Mouse (Mus musculus): ENCODE results near the gene Ccr8. TPM values are rescaled to one million over a fixed set of nuclear protein-coding genes. Genes with fewer than 3 reads are reported as not detected.
A peak's percentile ranks its signal among the peaks of the same experiment; 100 is the strongest.
"Not testable (repeated sequence)": the region's sequence is repeated elsewhere in the genome, so short reads cannot be mapped to it uniquely, and the experiment has no call there.

Gene Ccr8
- total RNA-seq, 2 experiments from 2014 or later, result 0.23 TPM; not detected in 1

DNA sequence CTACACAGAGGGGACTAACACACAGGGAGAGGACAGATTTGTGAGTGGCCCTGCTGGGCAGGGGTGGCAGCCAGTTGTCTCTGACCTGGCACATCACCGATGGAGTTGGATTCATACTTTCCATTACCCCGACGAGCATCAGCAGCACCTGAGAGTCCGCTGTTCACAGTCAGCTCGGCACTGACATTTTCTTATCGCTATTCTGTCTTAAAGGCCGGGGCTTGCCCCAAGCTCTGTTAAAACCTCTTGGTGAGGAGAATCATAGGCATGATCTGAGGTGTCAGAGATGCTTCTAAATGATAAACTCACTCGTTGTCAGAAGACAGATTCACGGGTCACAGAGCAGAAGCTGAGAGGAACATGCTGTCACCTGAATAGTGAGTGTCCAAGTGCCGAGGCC, 828 bp upstream of the Ccr8 start:
- no peak for DNase-seq

- no peak for DNase-seq
Observed at GRCm38 (mm10) chr9:120093701-120094100, 1.8 kb downstream of the Ccr8 start.

- no peak for DNase-seq
Observed at GRCm38 (mm10) chr9:120095886-120096285, 4.0 kb downstream of the Ccr8 start.

DNA sequence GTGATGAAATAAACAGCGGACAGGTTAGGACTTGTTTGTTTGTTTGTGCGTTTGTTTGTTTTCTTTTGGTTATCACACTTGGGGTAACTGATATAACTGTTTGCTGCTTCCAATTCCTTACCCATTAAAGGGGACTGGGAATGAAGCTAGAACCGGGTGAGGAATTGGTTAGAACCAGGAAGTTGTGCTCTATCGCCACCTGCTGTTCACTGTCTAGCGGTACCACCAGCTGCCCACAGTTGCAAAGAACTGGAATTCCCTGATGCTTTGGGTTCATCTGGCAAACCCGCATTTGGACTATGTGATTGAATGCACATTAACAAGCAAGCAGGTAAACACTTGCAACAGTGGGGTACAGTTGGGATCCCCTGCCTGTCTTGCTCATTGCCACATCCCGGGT, 6.8 kb downstream of the Ccr8 start:
- DNase-seq, result peak; percentile 70

- DNase-seq, result no peak
Observed at GRCm38 (mm10) chr9:120099304-120099703, 7.4 kb downstream of the Ccr8 start.

GRCm38 (mm10) chr9:120101165-120101564, 9.3 kb downstream of the Ccr8 start:
- DNase-seq, result no peak

GRCm38 (mm10) chr9:120108953-120109352, 17.0 kb downstream of the Ccr8 start:
- not testable (repeated sequence) for DNase-seq

- peak; percentile 96 for DNase-seq
Observed at GRCm38 (mm10) chr9:120110211-120111018, 18.5 kb downstream of the Ccr8 start, which contains the start of gene Slc25a38. Gene Slc25a38, plus strand, starts transcription at chr9:120110374.

DNA sequence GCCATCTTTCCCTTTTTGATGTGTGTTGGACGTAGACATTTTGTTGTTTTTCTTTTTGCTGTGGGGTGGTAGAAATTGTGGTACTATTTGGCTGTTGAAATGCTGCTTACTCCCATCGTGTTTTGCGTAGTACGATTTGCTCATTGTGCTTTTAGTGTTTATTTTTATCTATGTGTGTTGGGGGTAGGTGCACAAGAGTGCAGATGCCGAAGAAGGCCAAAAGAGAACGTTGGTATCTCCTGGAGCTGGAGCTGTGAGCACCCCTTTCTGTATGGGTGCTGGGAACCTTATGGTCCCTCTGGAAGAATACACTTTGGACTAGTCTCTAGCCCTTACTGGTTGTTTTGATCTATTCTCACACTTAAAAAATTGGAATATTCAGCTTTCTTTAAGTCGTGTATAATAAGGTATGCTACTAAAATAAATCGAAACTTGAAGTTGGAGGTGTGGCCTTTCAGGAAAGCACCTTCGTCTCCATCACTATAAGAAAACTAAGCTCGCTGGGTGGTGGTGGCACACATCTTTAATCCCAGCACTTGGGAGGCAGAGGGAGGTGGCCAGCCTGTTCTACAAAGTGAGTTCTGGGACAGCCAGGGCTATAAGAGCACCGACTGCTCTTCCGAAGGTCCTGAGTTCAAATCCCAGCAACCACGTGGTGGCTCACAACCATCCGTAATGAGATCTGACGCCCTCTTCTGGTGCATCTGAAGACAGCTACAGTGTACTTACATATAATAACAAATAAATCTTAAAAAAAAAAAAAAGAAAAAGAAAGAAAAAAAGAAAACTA, 19.4 kb downstream of the Ccr8 start:
- no peak for DNase-seq

GRCm38 (mm10) chr9:120112472-120112871, 20.6 kb downstream of the Ccr8 start:
- DNase-seq, result no peak

- no peak for DNase-seq
Observed at GRCm38 (mm10) chr9:120113456-120113855, 21.5 kb downstream of the Ccr8 start.

- DNase-seq, result no peak
Observed at GRCm38 (mm10) chr9:120114051-120114788, 22.3 kb downstream of the Ccr8 start.

- no peak for DNase-seq
Observed at GRCm38 (mm10) chr9:120114789-120115151, 22.9 kb downstream of the Ccr8 start.

GRCm38 (mm10) chr9:120115580-120115979, 23.7 kb downstream of the Ccr8 start:
- DNase-seq, result no peak

- no peak for DNase-seq
Observed at GRCm38 (mm10) chr9:120116184-120116624, 24.3 kb downstream of the Ccr8 start.

GRCm38 (mm10) chr9:120118212-120118611, 26.3 kb downstream of the Ccr8 start:
- DNase-seq, result no peak

- DNase-seq, result no peak
Observed at GRCm38 (mm10) chr9:120120503-120120902, 28.6 kb downstream of the Ccr8 start.

DNA sequence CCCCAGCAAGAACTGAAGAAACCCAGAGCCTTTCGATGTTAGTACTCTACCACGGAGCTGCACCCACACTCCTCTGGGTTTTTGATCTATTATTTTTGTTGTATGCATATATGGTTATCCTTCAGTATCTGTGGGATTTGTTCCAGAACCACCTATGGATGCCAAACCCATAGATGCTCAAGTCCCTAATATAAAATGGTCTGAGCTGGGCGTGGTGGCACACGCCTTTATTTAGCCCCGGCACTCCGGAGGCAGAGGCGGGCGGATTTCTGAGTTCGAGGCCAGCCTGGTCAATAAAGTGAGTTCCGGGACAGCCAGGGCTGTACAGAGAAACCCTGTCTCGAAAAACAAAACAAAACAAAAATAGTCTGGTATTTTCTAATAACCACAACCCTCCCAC, 35.0 kb downstream of the Ccr8 start:
- no peak for DNase-seq

DNA sequence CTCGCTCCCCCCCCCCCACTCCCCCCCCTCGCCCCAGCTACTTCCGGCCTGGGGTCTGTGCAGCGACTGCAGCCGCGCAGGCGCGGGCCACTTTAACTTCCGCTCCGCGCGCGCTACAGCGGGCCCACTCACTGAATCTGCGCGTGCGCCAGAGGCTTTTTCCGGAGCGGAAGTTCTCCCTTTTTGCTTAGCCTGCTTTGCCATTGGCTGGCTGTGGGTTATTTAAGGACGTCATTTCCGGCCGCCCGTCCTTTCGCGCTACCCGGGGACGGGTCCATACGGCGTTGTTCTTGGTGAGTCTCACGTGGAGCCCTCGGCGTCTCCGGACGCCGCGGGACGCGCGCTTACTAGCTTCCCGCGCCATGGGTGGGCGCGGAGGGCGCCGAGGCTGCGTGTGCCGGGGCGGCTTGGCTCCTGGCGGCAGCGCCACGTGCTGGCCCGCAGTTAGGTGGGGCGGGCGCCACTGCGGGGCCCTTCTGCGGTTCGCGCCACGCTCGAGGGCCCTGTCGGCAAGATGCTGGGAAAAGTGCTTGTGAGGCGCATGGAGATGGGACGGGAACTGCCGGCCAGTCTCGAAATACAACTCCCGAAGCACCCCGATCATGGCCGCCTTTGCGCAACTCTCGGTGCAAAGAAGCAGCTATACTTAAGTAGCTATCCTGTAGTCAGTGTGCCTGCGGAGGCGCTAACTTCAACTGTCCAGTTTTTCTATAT, 35.8 kb downstream of the Ccr8 start, which contains the start of gene Rpsa:
Rpsa (plus strand) TSS at position 152 of the 714 bp plus-strand sequence.
- DNase-seq, result peak; percentile 94

DNA sequence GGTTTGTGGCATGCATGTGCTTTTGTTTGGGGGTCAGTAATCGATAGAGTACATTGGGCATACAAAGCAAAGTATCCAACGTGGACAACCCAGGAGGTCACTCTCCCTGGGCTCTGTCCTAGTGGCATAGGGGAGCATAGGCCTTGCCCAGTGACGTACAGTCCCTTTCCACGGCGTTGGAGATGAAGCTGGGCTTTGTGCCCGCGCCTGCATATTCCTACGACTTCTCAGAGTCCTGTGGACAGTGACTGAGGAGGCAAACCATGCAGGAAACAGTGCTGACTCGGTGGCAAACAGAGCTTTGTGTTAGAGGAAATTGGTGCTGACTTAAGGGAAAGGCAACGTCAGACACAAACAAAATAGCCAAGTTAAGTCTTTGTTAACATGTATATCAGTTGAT, 37.4 kb downstream of the Ccr8 start:
- DNase-seq, result no peak

GRCm38 (mm10) chr9:120131784-120132288, 39.9 kb downstream of the Ccr8 start:
- DNase-seq, result no peak
